Mouse (Mus musculus): ENCODE data around the gene Nrp1. TPM values are rescaled to one million over a fixed set of nuclear protein-coding genes. Genes with fewer than 3 reads are reported as not detected.

Gene Nrp1
- polyA plus RNA-seq, 1 experiment from 2014 or later = 158 TPM

DNA sequence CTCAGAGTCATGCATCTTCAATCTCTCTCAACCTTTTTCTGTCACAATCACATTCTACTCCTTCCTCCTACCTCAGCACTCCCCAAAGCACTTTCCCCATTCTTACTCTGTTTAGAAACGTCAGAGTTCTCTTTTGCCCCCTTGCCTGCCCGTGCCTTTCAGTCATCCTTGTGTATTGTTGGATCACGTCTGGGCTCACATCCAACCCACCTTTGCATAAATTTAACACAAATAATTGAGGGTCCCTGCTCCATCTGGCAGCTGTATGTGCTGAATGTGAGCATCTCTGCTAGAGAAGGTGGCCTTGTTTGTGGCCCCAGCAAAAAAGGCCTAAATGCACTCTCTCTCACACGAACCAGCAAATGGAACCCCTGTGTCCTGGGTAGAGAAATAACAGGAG lies 16.9 kb downstream of the Nrp1 start:
- Histone ChIP-seq H3K4me1 (ENCODE audit: insufficient read depth, low read depth, low read length) (peaks cover 3% of the 10 kb centered on the region; the same call in 1 of the 2 replicates), H3K4me2 (replicated peaks; ENCODE audit: low read depth, low read length) (no peak overlapping the region), H3K9ac (replicated peaks; ENCODE audit: low read depth) (no peak overlapping the region), H3K4me3 (ENCODE audit: low read depth, low read length) (no peak overlapping the region), H3K27ac (ENCODE audit: low read length) (no peak overlapping the region), H3K9me3 (ENCODE audit: low read length) (no peaks in the 10 kb centered on the region), H3K27me3 (replicated peaks; ENCODE audit: insufficient read depth, low read length) (no peaks in the 10 kb centered on the region), H3K36me3 (ENCODE audit: insufficient read depth, low read length) (0 out of 2 replicates have a peak, but pooled peaks cover 6% of the 10 kb centered on the region)
- TF ChIP-seq EP300 (IDR thresholded peaks at IDR 0.05) = no peak
- DNase-seq (ENCODE audit: low spot score) (no peak), ATAC-seq (no peak)
- WGBS = 45% methylated on average over 4 of the region's 4 CpGs

DNA sequence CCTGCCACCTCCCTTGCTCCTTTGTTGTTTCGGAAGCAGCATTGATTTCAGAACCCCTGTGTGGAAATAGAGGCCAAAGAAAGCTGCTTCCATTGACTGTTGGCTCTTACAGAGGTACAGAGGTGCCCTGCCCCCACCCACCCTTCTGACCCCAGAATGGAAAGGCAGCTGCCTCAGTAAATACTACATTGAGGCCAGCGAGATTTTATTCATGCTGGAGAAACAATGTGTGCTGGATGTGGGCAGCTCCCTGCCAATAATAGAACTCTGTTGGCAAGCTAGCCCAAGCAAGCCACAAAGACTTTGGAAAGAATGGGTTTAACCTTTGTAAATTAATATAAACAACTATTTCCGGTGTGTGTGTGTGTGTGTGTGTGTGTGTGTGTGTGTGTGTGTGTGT lies 24.8 kb downstream of the Nrp1 start:
- H3K36me3 ChIP-seq (ENCODE audit: insufficient read depth, low read length) = no peaks in the 10 kb centered on the region
- peak; percentile 48 for DNase-seq (ENCODE audit: low spot score)
- no peaks in the 10 kb centered on the region for H3K27me3 ChIP-seq (replicated peaks; ENCODE audit: insufficient read depth, low read length)
- no peak overlapping the region for H3K9ac ChIP-seq (replicated peaks; ENCODE audit: low read depth)
- H3K4me3 ChIP-seq (ENCODE audit: low read depth, low read length) = no peak overlapping the region
- ATAC-seq = peak; percentile 31; the same call in 1 of the 2 replicates
- no peaks in the 10 kb centered on the region for H3K9me3 ChIP-seq (ENCODE audit: low read length)
- no peak overlapping the region for H3K27ac ChIP-seq (ENCODE audit: low read length)
- H3K4me1 ChIP-seq (ENCODE audit: insufficient read depth, low read depth, low read length) = peaks cover 14% of the 10 kb centered on the region; the same call in 1 of the 2 replicates
- TF ChIP-seq EP300 (IDR thresholded peaks at IDR 0.05) (no peak), CTCF (IDR thresholded peaks at IDR 0.05) (no peak)
- no peak overlapping the region for H3K4me2 ChIP-seq (replicated peaks; ENCODE audit: low read depth, low read length)
- 34% methylated on average over 3 of the region's 3 CpGs for WGBS

DNA sequence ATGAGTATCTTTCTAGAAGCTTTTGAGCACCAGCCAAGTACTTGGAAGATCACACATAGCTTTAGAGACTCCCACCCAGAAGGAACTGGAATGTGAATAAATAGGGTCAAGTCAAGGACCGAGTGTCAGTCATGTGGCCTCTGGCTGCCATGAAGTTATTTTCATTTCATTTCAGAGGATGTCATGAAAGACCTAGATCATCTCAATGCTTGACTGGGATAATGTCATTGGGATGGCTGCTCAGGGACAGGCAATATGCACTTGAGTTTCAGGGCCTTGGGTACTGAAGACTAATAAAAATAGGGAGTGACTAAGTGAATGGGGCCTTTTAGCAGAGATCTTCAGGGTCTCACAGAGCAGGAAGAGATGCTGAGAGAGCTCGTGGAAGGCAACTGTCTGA lies 26.0 kb downstream of the Nrp1 start:
- DNase-seq (ENCODE audit: low spot score) = no peak
- H3K4me3 ChIP-seq (ENCODE audit: low read depth, low read length) = no peak overlapping the region
- no peaks in the 10 kb centered on the region for H3K9me3 ChIP-seq (ENCODE audit: low read length)
- no peaks in the 10 kb centered on the region for H3K27me3 ChIP-seq (replicated peaks; ENCODE audit: insufficient read depth, low read length)
- no peaks in the 10 kb centered on the region for H3K36me3 ChIP-seq (ENCODE audit: insufficient read depth, low read length)
- WGBS = 59% methylated on average over 2 of the region's 2 CpGs
- H3K4me2 ChIP-seq (replicated peaks; ENCODE audit: low read depth, low read length) = no peak overlapping the region
- no peak for TF ChIP-seq CTCF (IDR thresholded peaks at IDR 0.05)
- no peak for TF ChIP-seq EP300 (IDR thresholded peaks at IDR 0.05)
- H3K9ac ChIP-seq (replicated peaks; ENCODE audit: low read depth) = no peak overlapping the region
- H3K4me1 ChIP-seq (ENCODE audit: insufficient read depth, low read depth, low read length) = peaks cover 12% of the 10 kb centered on the region; the same call in 1 of the 2 replicates
- no peak overlapping the region for H3K27ac ChIP-seq (ENCODE audit: low read length)
- no peak for ATAC-seq

DNA sequence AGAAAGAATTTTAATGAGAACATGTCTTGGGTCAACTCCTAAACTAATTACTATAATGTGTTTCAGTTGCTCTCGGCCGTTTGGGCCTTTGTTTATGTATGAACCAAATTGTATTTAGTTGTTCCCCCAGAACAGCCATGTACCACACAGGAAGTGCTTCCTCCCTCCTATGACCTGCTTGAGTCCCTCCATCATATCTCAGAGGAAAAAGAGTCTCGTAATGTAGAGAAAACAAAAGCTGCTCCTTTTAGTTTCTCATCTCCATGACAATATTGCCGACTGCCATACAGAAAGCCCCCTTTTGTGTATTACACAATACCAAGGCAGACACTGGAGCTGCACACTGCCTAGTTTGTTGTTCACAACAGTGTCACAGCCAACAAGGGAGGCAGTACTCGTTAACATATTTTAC lies 26.5 kb downstream of the Nrp1 start:
- ATAC-seq (no peak), DNase-seq (ENCODE audit: low spot score) (no peak)
- Histone ChIP-seq H3K9me3 (ENCODE audit: low read length) (no peaks in the 10 kb centered on the region), H3K9ac (replicated peaks; ENCODE audit: low read depth) (no peak overlapping the region), H3K27ac (ENCODE audit: low read length) (peak overlapping the region; percentile 21; the same call in 1 of the 2 replicates), H3K36me3 (ENCODE audit: insufficient read depth, low read length) (no peaks in the 10 kb centered on the region), H3K4me3 (ENCODE audit: low read depth, low read length) (no peak overlapping the region), H3K4me2 (replicated peaks; ENCODE audit: low read depth, low read length) (no peak overlapping the region), H3K4me1 (ENCODE audit: insufficient read depth, low read depth, low read length) (peaks cover 12% of the 10 kb centered on the region; the same call in 1 of the 2 replicates), H3K27me3 (replicated peaks; ENCODE audit: insufficient read depth, low read length) (no peaks in the 10 kb centered on the region)
- TF ChIP-seq CTCF (IDR thresholded peaks at IDR 0.05) (no peak), EP300 (IDR thresholded peaks at IDR 0.05) (no peak)
- WGBS = 58% methylated on average over 5 of the region's 5 CpGs

DNA sequence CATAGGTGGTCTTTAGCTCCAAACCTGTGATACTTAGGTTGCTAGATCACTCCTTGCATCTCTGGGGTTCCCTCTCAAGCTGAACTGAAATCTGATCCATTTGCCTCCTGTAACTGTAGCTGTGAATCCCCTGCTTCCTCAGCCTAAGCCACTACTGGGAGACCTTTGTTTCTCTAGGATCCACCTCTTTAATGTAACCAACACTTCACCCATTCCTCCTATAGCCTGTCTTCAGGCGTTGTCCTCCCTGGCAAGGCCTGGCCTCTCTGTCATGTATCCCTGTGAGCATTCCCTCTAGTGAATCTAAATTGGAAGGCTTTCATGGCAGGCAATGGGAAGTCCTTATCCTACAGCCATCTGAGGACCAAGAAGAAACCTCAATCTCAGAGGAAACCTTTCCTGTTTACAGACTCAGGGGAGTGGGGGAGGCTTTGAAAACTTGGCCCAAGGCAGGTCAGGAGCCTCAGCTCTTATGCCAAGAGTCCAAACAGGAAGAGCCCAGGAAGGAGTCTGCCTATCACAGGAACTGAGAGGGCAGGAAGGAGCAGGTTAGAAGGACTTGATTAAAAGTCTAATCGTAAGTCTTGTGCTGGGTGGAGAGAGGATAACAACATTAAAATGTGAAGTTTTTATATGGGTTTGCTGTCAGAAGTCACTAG lies 28.7 kb downstream of the Nrp1 start:
- Histone ChIP-seq H3K4me1 (ENCODE audit: insufficient read depth, low read depth, low read length) (peaks cover 12% of the 10 kb centered on the region; the same call in 1 of the 2 replicates), H3K4me2 (replicated peaks; ENCODE audit: low read depth, low read length) (no peak overlapping the region), H3K4me3 (ENCODE audit: low read depth, low read length) (no peak overlapping the region), H3K27ac (ENCODE audit: low read length) (peak overlapping the region; percentile 62), H3K9me3 (ENCODE audit: low read length) (no peaks in the 10 kb centered on the region), H3K9ac (replicated peaks; ENCODE audit: low read depth) (no peak overlapping the region), H3K36me3 (ENCODE audit: insufficient read depth, low read length) (no peaks in the 10 kb centered on the region), H3K27me3 (replicated peaks; ENCODE audit: insufficient read depth, low read length) (no peaks in the 10 kb centered on the region)
- TF ChIP-seq CTCF (IDR thresholded peaks at IDR 0.05) (no peak), EP300 (IDR thresholded peaks at IDR 0.05) (peak; percentile 95)
- 39% methylated on average over 2 of the region's 2 CpGs for WGBS
- ATAC-seq = peak; percentile 83
- DNase-seq (ENCODE audit: low spot score) = peak; percentile 72

DNA sequence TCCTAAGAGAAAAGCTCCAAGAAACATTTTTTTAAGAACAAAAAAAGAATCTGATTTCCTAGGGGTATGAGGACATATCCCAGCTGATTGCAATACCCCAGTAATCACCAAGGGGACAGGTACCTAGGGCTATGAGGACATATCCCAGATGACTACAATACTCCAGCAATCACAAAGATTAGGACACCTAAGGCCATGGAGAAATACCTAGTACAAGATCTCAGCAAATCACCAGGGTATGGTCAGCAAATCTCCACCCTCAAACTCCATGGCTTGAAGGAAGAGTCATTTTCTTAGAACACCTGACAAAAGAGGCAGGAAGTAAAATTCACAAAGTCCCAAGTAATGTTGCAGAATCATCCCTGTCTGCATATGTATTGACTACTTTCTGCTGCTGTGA lies 32.4 kb downstream of the Nrp1 start:
- TF ChIP-seq EP300 (IDR thresholded peaks at IDR 0.05) (no peak), CTCF (IDR thresholded peaks at IDR 0.05) (no peak)
- Histone ChIP-seq H3K9ac (replicated peaks; ENCODE audit: low read depth) (no peak overlapping the region), H3K27ac (ENCODE audit: low read length) (no peak overlapping the region)

More for the DNA sequence above, 32.4 kb downstream of the Nrp1 start:
- Histone ChIP-seq H3K36me3 (ENCODE audit: insufficient read depth, low read length) (no peaks in the 10 kb centered on the region), H3K4me2 (replicated peaks; ENCODE audit: low read depth, low read length) (no peak overlapping the region), H3K4me3 (ENCODE audit: low read depth, low read length) (no peak overlapping the region), H3K4me1 (ENCODE audit: insufficient read depth, low read depth, low read length) (peaks cover 6% of the 10 kb centered on the region; the same call in 1 of the 2 replicates), H3K27me3 (replicated peaks; ENCODE audit: insufficient read depth, low read length) (no peaks in the 10 kb centered on the region), H3K9me3 (ENCODE audit: low read length) (no peaks in the 10 kb centered on the region)
- DNase-seq (ENCODE audit: low spot score) (no peak), ATAC-seq (no peak)
